Mouse (Mus musculus): ENCODE results near the gene Wdr83. TPM values are rescaled to one million over a fixed set of nuclear protein-coding genes. Genes with fewer than 3 reads are reported as not detected.

The Wdr83 gene
- 8.4 and 11.5 TPM in 2 replicates for polyA plus RNA-seq (2012; rRNA removed)

GRCm38 (mm10) chr8:85081216-85081555, at the start of gene Wdr83:
Wdr83 (minus strand) TSS chr8:85081306.

GRCm38 (mm10) chr8:85122995-85123394, 41.9 kb upstream of the Wdr83 start, which contains the start of gene Zfp791:
Zfp791 (minus strand) TSS chr8:85123095.

GRCm38 (mm10) chr8:85083108-85083813, 2.2 kb upstream of the Wdr83 start, which contains the start of gene Man2b1:
Man2b1 (plus strand) TSS chr8:85083270.

GRCm38 (mm10) chr8:85080532-85081215, 432 bp downstream of the Wdr83 start, which contains the start of gene Wdr83os:
Wdr83os (plus strand) TSS chr8:85080740.

GRCm38 (mm10) chr8:85071514-85072281, 9.4 kb downstream of the Wdr83 start, which contains the start of gene Dhps:
Dhps (plus strand) TSS chr8:85071757.

GRCm38 (mm10) chr8:85067982-85068381, 13.1 kb downstream of the Wdr83 start, which contains the start of gene Gm5741:
Gm5741 (minus strand) TSS chr8:85067982.

GRCm38 (mm10) chr8:85059879-85060616, 21.1 kb downstream of the Wdr83 start, which contains the start of gene Fbxw9:
Fbxw9 (plus strand) TSS chr8:85060055.

GRCm38 (mm10) chr8:85036718-85037365, 44.3 kb downstream of the Wdr83 start, which contains the start of gene Tnpo2:
Tnpo2 (plus strand) TSS chr8:85036915.

GRCm38 (mm10) chr8:85026670-85027515, 54.2 kb downstream of the Wdr83 start, which contains the start of gene Trir:
Trir (plus strand) TSS chr8:85026823.

GRCm38 (mm10) chr8:85025098-85025932, 55.8 kb downstream of the Wdr83 start, which contains the start of gene Asna1:
Asna1 (minus strand) TSS chr8:85025281.

Other genes starting within 250 kb of the Wdr83 start
- gene Gadd45gip1, start 249.8 kb downstream of the Wdr83 start, polyA plus RNA-seq (2012; rRNA removed), result 20.5 and 114 TPM in 2 replicates
- 34.5 and 34.7 TPM in 2 replicates for gene Rad23a, start 240.6 kb downstream of the Wdr83 start, polyA plus RNA-seq (2012; rRNA removed)
- gene Calr, start 234.4 kb downstream of the Wdr83 start, polyA plus RNA-seq (2012; rRNA removed), result 52.9 and 61.7 TPM in 2 replicates
- 21.9 and 25.5 TPM in 2 replicates for gene Farsa, start 224.3 kb downstream of the Wdr83 start, polyA plus RNA-seq (2012; rRNA removed)
- gene Syce2, start 209.2 kb downstream of the Wdr83 start, polyA plus RNA-seq (2012; rRNA removed), result 0.08 and 0.22 TPM in 2 replicates
- gene Gcdh, start 187.4 kb downstream of the Wdr83 start, polyA plus RNA-seq (2012; rRNA removed), result 101 and 137 TPM in 2 replicates
- 0.06 and 0.34 TPM in 2 replicates for gene Klf1, start 179.4 kb downstream of the Wdr83 start, polyA plus RNA-seq (2012; rRNA removed)
- 8.6 and 9.6 TPM in 2 replicates for gene Dnase2a, start 172.7 kb downstream of the Wdr83 start, polyA plus RNA-seq (2012; rRNA removed)
- gene Mast1, start 143.9 kb downstream of the Wdr83 start, polyA plus RNA-seq (2012; rRNA removed), result 0.41 and 0.72 TPM in 2 replicates
- gene Rtbdn, start 134.3 kb downstream of the Wdr83 start, polyA plus RNA-seq (2012; rRNA removed), result not detected in 2 replicates
- gene Gm49661, start 111.9 kb downstream of the Wdr83 start, polyA plus RNA-seq (2012; rRNA removed), result 0.89 TPM in 1 of 2 replicates, not detected in the other
- 79.1 and 81.4 TPM in 2 replicates for gene Prdx2, start 111.7 kb downstream of the Wdr83 start, polyA plus RNA-seq (2012; rRNA removed)
- gene Rnaseh2a, start 111.5 kb downstream of the Wdr83 start, polyA plus RNA-seq (2012; rRNA removed), result 17.6 and 24.3 TPM in 2 replicates
- gene Junb, start 102.6 kb downstream of the Wdr83 start, polyA plus RNA-seq (2012; rRNA removed), result 114 and 193 TPM in 2 replicates
- 14.5 and 15.1 TPM in 2 replicates for gene Hook2, start 90.7 kb downstream of the Wdr83 start, polyA plus RNA-seq (2012; rRNA removed)
- gene Best2, start 66.8 kb downstream of the Wdr83 start, polyA plus RNA-seq (2012; rRNA removed), result not detected in 2 replicates
- gene Asna1, start 56.0 kb downstream of the Wdr83 start, polyA plus RNA-seq (2012; rRNA removed), result 51.2 and 52.0 TPM in 2 replicates
- 27.6 and 47.2 TPM in 2 replicates for gene Trir, start 54.5 kb downstream of the Wdr83 start, polyA plus RNA-seq (2012; rRNA removed)
- gene Tnpo2, start 44.4 kb downstream of the Wdr83 start, polyA plus RNA-seq (2012; rRNA removed), result 18.8 and 27.1 TPM in 2 replicates
- gene Fbxw9, start 21.3 kb downstream of the Wdr83 start, polyA plus RNA-seq (2012; rRNA removed), result 31.9 and 42.6 TPM in 2 replicates
- gene Gm5741, start 13.3 kb downstream of the Wdr83 start, polyA plus RNA-seq (2012; rRNA removed), result 1.2 and 1.7 TPM in 2 replicates
- gene Dhps, start 9.5 kb downstream of the Wdr83 start, polyA plus RNA-seq (2012; rRNA removed), result 23.1 and 46.6 TPM in 2 replicates
- 67.2 and 75.2 TPM in 2 replicates for gene Wdr83os, start 566 bp downstream of the Wdr83 start, polyA plus RNA-seq (2012; rRNA removed)
- 21.5 and 23.4 TPM in 2 replicates for gene Man2b1, start 2.0 kb upstream of the Wdr83 start, polyA plus RNA-seq (2012; rRNA removed)
- gene Zfp791, start 41.8 kb upstream of the Wdr83 start, polyA plus RNA-seq (2012; rRNA removed), result 0.05 and 0.06 TPM in 2 replicates
- not detected in 2 replicates for gene Cks1brt, start 70.6 kb upstream of the Wdr83 start, polyA plus RNA-seq (2012; rRNA removed)
- gene Olfr371, start 144.7 kb upstream of the Wdr83 start, polyA plus RNA-seq (2012; rRNA removed), result not detected in 2 replicates
- gene Orc6, start 218.3 kb upstream of the Wdr83 start, polyA plus RNA-seq (2012; rRNA removed), result 2.2 and 2.4 TPM in 2 replicates
- gene Vps35, start 218.5 kb upstream of the Wdr83 start, polyA plus RNA-seq (2012; rRNA removed), result 1.6 and 2.3 TPM in 2 replicates

All from stomach, adult 2 months (tissue).